Mouse (Mus musculus): ENCODE data around the gene Tmem30c.

Gene Tmem30c

DNA sequence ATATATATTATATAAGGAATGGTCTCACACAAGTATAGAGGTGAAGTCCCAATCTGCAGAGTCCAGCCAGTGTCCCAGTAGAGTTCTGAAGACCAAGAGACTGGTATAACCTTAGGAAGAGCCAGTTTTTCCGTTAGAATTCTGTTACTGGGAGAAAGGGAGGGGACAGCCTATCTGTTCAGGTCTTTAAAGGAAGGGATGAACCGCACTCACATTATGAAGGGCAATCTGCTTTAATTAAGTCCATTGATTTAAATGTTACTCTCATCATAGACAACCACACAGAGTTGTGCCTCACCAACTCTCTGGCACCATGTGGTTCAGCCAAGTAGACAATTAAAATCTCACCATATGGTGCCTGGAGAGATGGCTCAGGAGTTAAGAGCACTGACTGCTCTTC, at the start of gene Tmem30c:
Gene Tmem30c, minus strand, starts transcription at position 101 of the 400 bp plus-strand sequence.
- no peak for DNase-seq (ENCODE audit: low spot score in 2 of 2)

DNA sequence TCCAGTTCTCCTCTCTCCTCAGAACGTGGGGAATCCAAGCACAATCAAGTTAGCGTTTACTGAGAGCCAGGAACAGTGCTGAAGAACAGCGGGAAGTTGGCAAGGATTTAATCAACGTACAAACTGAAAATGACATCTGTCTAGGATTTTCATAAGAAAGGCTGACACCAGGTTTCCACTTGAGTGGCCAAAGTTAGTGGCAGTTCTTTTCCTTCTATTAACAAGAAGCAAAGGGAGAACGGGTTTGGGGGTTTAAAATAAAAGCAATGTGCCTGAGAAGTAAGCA, 47.9 kb upstream of the Tmem30c start:
- no peak for DNase-seq (ENCODE audit: low spot score in 2 of 2)

DNA sequence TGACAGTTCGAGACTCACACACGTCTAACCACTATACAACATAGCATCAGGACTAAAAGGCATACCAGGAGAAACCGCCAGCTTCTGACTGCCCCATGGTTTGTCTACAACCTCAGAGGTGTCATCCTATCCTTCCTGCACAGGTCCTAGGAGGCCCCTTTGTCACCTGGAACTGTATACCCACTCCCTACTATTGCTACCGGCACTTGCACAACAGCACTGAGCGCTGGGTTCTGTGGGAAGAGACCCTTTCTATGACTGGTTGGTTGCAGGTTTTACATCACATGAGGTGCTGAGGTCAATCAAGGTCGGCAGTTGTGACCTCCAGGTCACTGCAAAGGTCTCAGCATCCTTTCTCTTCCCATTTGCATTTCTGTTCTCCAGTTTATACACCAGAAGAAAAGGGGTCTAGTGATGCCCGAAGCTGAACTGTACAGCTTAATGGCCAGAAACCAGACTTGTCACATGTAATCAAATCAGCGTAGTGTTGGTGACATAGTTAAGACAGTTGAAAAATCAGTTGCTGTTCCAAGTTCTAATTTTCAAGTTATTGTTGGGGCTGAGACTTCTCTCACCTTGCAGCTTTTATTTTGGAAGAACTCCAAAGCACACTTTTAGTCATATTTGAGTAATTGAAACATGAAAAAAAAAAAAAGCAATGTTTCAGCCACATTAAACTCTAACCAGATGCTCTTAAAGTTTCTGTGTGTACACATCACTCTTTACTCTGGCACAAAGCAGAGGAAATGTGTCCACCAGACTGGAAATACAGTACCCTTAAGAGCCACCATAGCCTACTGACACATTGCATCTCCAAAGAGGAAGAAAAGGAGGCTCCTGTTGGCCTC, 47.3 kb upstream of the Tmem30c start:
- no peak for DNase-seq (ENCODE audit: low spot score in 2 of 2)

DNA sequence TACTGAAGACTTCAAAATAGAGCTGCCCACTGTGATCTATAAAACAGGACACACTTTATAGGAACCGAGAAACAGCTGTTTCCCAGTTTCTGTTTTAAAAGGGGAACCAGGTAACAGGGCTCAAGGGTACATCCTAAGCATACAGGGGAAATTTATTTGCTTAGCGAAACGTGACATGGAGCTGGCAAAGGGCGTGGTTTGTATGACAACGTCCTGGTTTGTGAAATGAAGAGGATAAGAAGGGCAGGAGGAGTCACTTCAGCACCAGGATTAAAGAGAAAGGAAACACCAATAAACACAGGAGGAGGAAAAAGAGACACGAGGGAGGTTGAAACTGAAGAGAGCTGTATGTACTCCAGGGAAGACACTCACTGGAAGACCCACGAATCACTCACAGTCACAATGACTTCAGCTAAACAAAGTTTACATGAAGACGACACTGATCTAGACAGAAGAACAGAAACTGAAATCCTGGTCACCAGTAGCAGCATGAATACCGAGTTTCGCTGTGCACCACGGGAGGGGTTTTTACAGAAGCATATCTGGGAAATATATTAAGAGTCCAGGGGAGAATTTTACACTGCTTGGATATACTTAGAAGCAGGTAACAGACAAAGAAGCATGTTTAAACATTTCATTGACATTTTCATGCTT, 44.2 kb upstream of the Tmem30c start:
- no peak for DNase-seq (ENCODE audit: low spot score in 2 of 2)

DNA sequence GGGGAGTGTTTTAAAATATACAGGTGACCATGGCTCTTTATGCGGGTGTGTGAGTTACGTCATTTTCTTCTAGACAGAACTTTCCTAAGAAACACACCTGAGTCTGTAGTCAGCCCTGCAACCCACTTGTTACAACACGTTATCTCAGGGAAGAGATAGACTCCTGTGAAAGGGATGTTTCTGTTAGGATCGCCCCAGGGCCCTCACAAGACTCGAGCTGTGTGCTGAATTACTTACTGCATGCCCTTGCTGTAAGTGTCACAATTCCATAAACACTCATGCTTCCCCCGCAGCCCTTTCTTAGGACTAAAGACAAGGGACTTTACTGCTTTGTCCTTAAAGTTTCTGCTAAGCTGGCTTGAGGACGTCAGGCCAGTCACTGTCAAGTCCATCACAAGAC, 39.6 kb upstream of the Tmem30c start:
- no peak for DNase-seq (ENCODE audit: low spot score in 2 of 2)

DNA sequence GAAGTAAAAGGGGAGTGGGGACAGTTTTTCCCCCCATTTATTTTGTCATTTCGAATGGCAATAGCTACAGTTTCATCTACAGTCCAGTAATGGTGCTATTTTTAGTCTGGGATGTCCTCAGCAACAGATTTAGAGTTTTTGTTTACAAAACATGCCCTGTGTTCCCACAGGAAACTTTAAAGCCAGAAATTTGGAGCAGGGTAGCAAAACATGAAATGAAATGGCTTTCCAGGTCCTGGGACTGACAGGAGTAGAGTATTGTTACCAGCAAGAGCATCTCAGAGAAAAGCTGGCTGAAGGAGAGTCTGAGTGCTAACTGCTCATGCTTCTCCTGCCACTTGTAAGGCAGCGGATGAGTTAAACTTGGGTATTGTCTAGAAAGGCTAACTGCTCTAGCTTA, 37.4 kb upstream of the Tmem30c start:
- no peak for DNase-seq (ENCODE audit: low spot score in 2 of 2)

DNA sequence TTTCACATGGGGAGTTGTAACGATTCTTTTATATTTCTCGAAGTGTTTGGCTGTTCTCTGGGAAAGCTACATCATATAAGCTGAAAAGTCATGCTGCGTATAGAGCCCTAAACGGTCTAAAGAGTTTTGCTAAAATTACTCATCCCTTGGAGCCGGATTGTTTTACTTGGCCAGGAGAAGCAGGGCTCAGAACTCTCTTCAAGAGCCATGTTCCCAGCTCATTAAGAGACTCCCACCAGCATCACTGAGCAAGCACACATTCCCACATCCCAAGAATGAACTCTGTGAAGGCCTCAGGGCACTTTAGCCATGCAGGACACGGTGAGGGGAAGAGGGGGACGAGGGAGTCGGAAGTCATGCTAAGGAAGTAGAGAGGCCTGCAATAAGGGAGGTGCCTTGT, 36.4 kb upstream of the Tmem30c start:
- no peak for DNase-seq (ENCODE audit: low spot score in 2 of 2)

DNA sequence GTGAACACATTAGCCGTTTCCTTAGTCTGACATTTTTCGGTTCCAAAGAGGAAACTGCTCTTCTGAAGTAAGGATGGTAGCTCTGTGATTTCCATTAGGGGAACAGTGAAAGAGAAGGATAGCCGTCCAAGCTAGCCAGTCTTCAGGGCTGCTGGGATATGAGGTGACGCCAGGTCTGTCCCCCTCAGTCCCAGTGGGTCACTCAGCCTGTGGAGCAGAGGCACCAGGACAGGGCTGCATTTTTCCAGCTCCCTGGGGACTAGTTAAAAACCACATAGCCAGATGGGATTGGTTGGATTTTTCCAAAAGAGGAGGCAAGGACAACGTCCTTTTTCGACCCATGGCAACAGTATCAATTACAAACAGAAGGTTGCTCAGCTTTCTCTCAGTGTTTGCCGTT, 34.3 kb upstream of the Tmem30c start:
- DNase-seq (ENCODE audit: low spot score in 2 of 2): no peak

DNA sequence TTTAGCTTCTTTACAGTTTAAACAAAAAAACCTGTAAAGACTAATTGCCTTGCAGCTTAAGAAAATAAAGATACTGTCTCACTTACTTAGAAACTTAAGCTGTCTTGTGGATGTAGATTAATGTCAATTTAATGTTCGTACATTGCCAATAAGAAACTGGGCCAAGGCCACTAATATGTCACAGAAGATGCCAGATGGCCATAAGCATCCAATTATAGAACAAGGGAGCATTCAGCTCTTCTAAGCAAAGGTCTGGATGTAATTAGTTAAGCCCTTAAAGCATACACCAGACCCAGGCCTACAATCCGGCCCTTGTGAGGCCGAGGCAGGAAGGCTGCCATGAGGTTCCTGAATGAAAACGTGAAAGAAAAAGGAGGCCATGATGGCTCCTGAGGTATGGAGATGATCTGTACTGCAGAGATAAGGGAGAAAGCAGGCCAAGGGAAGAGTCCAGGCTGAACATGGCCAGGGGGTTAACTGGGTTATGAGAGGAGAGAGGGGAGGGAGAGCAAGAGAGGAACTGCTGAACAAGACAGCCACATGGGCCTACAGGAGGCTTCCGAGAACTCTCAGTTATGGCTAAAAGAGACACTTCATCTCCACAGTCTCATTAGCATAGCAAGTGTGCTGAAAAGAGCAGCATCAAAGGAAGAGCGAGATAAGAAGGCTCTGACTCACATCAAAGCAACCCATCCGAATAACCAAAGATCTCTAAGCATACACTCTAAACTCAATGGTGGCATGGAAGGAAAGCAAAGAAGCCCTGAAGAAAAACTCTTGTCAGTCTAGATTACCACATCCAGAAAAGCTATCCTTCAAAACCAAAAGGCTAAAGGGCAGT, 26.8 kb upstream of the Tmem30c start:
- DNase-seq (ENCODE audit: low spot score in 2 of 2): no peak

DNA sequence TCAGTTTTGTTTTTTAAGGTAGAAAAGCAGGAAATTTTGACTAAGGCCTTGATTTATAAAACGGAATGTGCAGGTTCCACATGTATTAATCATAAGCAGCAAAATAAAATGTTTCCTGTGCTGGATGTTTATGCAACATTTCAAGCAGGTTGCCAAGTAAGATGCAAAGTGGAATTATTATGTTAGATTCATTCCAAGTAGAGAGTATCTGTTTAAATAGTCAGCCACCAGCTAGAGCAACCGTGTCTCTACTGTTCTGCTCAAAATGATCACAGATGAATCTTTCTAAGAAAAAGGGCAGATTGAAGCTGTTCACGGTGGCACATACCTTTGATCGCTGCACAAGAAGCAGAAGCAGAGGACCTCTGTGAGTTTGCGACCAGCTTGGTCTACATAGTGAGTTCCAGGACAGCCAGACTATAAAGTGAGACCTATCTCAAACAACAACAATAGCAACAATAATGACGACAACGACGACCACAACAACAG, 26.0 kb upstream of the Tmem30c start:
- no peak for DNase-seq (ENCODE audit: low spot score in 2 of 2)

DNA sequence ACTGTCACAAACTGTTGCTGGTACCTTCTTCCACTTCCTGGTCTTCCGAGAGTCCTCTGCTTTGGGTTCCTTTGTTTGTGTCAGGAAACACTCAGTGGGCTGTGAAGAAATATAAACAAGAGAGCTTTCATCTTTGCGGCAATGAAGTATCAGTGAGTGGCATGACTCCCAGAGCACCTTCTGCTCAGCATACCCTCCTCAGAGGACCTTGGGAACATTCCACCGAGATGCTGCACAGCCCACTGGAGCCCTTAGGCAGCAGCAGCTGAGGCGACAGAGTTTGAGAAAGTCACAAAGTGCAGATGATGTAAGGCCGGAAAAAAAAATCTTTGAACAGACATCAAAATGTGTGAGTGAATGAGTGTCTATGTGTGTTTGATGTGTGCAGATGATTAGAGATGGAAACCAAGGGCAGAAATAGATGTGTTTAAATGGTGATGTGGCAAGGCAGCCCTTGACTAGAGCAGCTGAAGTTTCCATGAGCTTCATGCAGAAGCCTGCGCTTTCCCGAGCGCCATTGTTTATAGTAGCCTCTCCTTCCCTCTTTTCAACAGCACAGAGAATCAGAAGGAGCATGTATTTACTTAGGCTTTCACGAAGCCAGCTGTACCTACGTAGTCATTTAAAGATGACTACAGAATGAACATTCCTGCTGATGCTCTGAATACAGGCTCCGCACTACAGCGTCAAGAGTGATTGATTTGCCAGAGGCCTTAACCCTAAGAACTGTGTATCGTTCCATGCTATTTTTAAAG, 25.4 kb upstream of the Tmem30c start:
- DNase-seq (ENCODE audit: low spot score in 2 of 2): no peak

DNA sequence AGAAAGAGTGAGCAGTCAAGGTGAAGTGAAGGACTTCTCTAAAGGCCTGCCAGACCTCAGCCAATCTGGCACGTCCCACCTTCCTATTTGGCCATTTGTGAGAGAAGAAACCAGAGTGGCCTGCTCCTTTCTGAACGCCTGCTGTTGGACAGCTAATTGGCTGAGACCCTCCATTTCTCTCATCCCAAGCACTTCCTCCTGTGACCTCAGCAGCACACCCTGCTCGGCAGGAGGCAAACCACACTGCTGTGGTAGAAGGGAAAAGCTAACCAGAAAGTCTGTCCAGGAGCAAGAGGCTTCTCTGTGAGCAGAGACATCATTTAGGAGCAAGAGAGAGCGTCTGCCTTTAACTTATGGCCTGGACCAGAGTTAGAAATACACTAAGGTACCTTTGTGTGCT, 24.5 kb upstream of the Tmem30c start:
- DNase-seq (ENCODE audit: low spot score in 2 of 2): no peak

DNA sequence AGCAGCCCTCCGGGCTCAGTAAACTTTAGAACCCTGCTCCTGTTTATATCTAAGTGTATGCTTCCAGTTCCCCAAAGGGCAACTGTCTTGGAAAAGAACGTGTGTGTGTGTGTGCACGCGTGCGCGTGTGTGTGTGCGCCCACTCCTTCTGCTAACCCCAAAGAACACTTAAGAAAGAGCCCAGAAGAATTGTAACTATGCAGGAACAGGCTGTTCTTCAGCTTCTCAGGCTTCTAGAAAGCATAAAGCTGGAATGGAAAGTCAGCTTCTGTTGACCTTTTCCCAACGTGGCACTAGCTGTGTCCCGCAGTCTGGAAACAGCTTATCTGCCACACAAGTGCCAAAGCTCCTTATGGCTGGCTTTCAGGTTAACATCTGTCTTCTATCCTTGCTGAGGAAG, 22.4 kb upstream of the Tmem30c start:
- DNase-seq (ENCODE audit: low spot score in 2 of 2): no peak

DNA sequence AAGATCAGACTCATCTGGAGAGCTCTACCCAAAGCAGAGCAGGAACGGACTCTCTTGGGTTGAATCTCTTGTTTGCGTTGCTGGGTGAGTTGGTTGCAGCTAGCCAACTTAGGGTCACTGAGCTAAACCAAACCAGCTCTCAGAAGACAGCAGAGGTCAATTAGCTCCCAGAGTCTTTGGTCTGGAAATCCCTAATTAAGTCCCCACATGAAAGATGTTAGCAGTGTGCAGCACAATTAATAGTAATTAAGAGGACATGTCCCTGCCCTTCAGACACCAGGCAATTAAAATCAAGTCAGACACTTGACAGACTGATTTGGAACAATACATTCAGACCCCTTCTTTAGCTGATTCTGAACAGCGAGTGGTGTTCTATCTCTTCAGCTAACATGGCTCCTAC, 21.6 kb upstream of the Tmem30c start:
- no peak for DNase-seq (ENCODE audit: low spot score in 2 of 2)

DNA sequence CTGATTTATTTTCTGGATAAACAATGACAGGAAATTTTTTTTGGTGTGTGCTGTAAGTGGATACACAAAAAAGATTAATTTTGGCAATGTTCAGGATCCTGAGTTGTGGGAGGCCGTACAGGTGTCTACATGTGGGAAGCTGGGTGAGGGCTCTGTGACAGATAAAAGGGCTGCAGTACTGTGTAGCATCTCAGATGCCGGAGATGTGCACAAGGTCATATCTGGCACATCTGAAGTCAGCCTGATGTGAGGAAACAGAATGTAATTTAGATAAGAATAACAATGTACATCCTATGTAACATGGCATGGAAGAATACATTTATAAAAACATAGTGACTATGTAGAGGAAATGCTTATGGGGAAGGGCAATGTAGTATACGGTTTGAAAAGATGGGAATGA, 20.8 kb upstream of the Tmem30c start:
- no peak for DNase-seq (ENCODE audit: low spot score in 2 of 2)

DNA sequence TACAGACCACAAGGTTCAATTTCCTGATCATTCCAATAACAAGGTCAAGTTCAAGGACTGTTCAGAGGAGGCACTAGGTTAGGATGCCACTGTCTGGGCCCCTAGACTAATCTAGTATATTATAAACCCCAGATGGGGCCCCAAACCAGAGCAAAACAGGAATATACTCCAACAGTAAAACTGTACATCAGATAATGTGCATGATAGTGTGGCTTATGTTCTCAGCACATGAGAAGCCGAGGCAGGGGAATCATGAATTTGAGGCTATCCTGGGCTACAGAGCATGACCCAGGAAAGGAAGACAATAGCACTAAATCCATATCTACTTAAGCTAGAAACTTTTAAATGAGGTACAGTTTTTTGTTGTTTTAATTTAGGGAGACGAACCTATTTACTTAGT, 19.5 kb upstream of the Tmem30c start:
- DNase-seq (ENCODE audit: low spot score in 2 of 2): no peak

DNA sequence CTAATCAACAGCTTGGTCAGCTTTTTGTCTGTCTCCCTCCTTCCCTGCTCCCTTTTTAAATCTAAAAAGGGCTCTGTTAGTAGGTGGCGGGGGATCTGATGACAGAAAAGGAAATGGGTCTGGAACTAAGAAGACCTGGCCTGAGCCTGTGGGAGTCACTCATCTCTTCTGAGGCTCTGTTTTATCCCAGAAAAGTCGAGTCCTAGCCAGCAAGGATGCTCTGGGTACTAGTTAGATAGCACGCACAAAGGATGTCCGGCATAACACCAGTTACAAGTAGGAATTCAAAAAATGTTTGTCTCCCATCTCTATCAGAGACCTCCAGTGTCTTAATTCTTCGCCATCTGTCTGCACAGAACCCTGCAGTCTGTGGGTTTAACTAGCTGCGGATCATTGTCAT, 12.8 kb upstream of the Tmem30c start:
- DNase-seq (ENCODE audit: low spot score in 2 of 2): no peak

DNA sequence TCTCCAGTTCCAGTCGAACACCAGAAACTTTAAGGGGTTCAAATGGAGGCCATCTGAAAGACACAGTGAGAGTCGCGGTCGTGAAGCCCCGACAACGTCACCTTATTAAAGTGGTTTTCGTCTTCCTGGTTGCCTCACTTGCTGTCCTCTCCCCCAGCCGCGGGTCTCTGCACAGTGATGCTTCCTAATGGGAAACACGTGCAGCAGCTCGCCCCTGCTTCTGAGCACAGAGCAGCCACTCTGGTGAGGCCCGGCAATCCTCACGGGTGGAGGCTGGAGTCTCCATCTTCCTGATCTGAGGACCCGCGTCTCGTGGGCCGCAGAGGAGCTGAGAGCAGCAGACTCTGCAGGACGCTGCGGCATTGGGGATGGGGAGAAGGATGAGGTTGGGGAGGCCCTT, 11.1 kb upstream of the Tmem30c start:
- DNase-seq (ENCODE audit: low spot score in 2 of 2): no peak

DNA sequence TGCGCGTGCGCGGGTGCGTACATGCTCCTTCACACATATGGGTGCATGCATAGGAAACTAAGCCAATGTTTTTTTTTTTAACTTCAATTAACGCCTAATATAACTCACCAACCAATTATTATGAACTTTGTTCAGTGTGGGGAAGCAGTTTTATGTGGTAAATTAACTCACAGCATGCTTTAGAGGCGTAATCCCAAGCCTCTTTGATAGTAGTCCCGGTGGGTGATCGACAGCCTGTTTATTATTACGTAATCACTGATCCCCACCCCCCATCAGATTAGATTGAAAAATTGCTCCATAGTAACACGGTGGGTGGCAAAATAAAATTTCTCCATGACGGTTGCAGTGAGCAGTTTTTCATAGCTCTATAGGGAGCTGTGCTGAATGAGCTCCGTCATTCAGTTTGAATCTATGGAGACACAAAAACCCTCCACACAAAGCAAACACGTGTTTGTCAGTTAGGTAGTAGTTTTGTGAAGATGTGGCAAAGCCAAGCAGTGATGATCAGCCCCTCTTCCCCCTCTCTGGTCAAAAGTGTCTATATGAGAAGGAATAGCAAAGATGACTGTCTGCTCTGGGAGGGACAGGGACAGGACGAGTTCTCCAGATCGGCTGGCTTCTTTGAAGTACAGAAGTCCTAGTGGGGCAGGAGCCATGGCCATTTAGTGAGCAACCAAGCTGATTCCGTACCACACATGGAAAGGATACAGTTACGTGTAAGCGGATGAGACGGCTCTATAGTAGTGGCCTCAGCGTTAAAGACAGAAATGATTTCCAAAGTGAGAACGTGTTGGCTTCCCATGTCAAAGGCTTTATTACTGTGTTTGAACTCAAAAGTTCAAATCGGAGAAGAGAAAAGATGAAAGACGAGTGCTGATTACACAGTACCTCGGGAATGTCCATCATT, 10.4 kb upstream of the Tmem30c start:
- DNase-seq (ENCODE audit: low spot score in 2 of 2): no peak

DNA sequence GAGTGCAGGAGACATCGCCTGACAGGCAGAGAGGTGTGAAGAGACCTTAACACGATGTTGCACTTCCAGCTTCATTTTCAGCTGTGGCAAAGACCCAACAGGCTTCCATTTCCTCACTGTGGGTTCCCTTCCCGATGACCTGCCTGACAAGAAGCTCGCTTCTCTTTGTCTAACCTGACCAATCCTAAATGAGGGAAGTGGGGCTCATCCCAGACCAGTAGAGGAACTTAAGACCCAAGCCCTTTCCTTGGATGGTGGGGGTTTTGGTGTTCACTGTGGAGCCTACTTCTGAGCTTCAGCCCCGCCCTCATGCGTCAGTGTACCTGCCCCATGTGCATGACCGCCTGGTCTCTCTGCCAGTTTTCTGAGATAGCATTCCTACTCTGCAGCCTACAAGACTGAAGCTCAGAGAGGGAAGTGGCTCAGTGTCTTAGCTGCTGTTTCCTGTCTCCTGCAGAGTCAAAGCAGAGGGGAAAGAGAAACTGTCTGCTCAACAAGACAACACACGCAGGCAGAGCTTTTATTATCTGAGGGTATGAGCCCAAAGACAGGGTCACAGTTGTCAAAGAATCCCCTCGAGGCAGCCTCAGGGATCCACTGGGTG, 8.9 kb upstream of the Tmem30c start:
- no peak for DNase-seq (ENCODE audit: low spot score in 2 of 2)
